ENCODE assay signal across 1 mouse cellular context in the genomic region with DNA sequence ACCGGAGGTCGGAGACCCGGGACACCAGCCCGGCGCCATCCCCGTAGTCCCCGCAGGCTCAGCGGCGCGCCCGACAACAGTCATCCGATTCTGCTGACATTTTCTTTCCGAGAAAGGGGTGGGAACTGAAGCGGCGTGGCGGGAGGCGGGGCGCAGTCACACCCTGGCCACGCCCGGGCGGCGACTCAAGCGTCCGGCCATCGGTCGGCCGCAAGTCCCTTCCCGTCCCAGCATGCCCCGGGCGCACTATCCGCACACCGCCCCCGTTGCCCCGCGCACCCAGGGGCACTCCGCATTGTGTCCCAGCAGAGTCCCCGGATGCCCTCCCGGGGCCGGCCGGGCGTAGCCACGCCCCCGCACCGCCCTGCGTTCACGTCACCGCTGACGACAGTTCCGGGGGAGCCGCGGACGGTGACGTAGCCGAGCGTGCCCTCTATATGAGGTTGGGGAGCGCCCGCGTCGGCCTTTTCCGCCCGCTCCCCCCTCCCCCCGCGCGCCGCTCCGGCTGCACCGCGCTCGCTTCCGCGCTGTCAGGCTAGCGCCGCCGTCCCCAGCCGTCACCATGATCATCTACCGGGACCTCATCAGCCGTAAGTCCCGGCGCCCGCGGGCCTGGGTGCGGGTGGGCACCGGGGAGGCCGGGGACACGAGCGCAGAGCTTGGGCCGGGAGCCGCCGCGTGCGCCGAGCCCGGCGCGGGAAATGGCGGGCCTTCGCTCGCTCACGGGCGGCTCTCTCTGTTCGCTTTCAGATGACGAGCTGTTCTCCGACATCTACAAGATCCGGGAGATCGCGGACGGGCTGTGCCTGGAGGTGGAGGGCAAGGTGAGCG.
A peak's percentile ranks its signal among the peaks of the same experiment; 100 is the strongest.
TF ChIP-seq lines count a peak whose summit lies in the region.

A gene (plus strand): TSS at position 227 of the 831 bp plus-strand sequence.

TF ChIP-seq in myocyte, 11 proteins besides CTCF, POLR2A, EP300 and RAD21 (continued from another document):
- TF ChIP-seq REST (IDR thresholded peaks at IDR 0.05; ENCODE audit: insufficient read depth, insufficient read length), result no peak
- peak; percentile 5 for TF ChIP-seq E2F4 (IDR thresholded peaks at IDR 0.05; ENCODE audit: insufficient read depth)
- no peak for TF ChIP-seq TCF3 (IDR thresholded peaks at IDR 0.05; ENCODE audit: insufficient read length, low read depth)
- TF ChIP-seq SRF (IDR thresholded peaks at IDR 0.05; ENCODE audit: control insufficient read depth, insufficient read length, low read depth), result peak; percentile 44
- no peak for TF ChIP-seq TCF12 (IDR thresholded peaks at IDR 0.05; ENCODE audit: insufficient read depth, poor library complexity, severe bottlenecking)
